Mouse (Mus musculus) mesoderm, embryonic 11.5 days (tissue): ENCODE measurements at regions not wholly inside any gene's neighbourhood (a gene's known extent, or its start where the extent isn't known, plus 50 kb on each side); places are given as distances from the start of the nearest gene placed in this dataset.

Experiments
- DNase-seq: peaks from one replicate; pipeline ENCODE4 v3.0.0-alpha.2; 2012; ENCODE audit warnings: low read depth, low spot score

DNA sequence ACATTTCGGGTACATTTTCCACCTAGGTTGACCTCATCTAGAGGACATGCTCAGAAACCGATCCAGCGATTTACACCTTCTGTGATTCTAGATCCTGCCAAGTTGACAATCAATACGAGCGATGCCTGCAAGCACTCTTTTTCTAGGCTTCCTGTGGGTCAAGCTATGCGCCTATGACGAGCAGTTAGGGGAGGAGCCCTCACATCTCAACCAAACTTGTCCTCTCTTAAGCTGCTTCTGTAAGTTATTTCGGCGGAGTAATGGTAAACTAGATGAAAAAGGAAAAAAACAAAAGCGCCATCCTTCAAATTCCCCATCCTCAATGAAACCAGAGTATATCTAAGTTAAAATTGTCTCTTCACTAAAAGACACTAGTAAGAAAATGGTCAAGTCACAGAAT is 858.5 kb downstream of the Zfp704 start:
- DNase-seq = no peak

DNA sequence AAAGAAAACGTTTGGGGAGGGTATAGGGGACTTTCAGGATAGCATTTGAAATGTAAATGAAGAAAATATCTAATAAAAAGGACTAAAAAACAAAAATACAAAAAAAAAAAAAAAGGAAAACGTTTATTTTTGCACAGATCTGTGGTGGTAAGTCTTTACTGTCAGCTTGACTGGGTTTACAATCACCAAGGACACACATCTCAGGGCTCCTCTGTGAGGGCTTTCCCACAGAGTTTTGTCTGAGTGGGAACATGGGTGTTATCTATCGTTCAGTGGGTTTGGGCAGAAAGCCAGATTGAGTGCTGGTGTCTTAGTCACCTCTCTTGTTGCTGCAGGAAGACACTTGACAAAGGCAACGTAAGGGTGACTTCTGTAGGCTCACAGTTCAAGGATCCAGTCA is 859.0 kb downstream of the Zfp704 start:
- no peak for DNase-seq

- no peak for DNase-seq
These were observed 859.7 kb downstream of the Zfp704 start for GRCm38 (mm10) chr3:8750162-8750561.

DNA sequence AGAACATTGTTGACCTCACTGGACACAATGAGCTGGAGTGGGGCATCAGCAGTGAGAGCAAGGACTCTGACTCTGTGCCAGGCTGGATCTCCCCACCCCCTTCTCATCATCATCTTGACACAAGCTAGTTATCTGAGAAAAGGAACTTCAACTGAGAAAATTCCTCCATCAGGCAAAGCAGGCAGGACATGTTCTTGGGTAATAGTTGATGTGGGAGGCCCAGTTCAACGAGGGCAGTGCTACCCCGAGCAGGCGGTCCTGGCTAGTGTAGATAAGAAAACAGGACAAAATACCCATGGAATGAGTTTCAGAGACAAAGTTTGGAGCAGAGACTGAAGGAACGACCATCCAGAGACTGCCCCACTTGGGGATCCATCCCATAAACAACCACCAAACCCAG is 862.7 kb downstream of the Zfp704 start:
- no peak for DNase-seq

DNA sequence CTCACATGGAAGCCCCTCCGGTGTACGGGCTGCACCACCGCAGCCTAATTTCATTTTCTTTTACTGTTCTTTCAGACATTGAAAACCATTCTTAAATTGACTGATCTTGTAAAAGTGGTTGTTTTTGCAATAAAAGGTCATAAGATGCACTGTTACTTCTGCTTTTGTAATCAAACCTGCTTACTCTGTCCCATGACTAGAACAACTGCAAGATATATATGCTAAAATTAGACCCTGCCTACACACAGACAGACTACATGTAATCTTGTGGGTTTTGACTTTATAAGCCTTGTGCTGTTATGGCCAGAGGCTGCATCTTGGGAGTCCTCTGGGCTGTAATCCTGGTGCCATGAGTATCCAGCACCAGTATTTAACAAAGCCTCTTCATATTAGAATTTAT is 863.2 kb downstream of the Zfp704 start:
- no peak for DNase-seq

- DNase-seq = no peak
These were observed 863.8 kb downstream of the Zfp704 start for GRCm38 (mm10) chr3:8746037-8746436.

- no peak for DNase-seq
These were observed 865.0 kb downstream of the Zfp704 start for GRCm38 (mm10) chr3:8744857-8745256.

DNA sequence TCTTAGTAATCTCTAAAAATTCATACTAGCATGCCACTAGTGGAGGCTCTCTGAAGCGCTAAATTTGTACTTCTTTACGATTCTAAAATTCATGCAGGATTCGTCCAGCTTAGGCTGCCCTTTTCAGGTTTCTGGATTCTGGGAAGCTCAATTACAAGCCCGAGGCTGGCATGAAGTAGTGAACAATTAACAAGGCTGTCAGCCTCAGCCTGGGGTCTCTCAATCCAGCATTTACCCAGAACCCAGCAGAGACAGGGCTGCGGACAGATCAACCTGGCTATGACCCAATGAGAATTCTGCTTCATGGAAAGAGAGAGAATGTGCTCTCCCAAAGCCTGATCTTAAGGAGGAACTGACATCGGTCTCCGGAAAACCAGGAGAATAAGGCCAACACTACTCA is 866.2 kb downstream of the Zfp704 start:
- no peak for DNase-seq

DNA sequence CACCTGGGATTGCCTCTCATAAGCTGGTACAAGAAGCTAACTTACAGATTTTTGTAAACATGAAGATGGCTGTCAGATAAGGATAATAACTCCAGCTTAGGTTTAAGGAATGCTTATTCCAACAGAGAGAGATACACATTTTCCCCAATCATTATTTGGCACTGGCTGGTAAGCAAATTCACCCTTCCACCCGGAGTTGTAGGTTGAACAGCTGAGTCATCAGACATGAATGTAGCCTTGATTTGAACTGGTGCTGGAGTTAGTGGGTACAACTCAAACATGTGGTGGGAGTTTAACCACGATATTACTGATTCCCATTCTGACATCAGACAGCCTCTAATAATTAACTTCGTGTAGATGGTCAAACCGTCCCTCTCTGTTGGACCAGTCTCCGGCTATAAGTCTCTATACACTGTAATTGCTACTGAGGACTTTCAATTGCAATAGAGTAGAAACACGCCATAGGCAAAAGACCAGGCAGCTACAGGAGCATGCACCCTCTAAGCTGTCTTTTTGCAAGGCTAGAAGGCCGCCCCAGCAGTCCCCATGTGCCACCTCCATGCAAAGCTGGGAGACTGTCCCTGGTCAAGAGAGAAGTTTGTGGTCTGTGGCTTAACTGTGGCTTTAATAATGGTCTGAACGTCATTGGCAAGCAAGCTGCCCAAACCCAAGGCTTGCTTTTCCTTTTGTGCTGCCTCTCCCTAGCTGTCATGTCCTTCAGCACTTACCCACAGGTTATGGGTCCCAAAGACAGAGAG is 868.4 kb downstream of the Zfp704 start:
- no peak for DNase-seq

DNA sequence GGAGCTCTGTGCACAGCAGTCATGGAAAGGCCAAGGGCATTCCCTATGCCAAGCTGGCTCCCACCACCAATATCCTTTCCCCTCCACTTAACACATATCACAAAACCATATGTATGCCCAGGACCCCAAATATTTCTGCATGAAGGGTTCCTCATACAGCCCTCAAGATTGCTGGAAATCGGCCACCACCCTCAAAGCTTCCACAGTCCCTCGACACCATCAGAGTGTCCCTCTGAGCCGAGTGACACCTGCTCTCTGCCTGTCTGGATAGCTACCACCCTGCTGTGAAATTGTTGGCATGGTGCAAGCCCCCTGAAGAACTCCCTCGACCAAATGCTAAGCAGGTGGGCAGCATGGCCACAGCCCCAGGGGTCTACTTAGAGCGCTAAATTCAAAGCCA is 869.2 kb downstream of the Zfp704 start:
- DNase-seq = no peak

- no peak for DNase-seq
These were observed 870.6 kb downstream of the Zfp704 start for GRCm38 (mm10) chr3:8739299-8739698.

DNA sequence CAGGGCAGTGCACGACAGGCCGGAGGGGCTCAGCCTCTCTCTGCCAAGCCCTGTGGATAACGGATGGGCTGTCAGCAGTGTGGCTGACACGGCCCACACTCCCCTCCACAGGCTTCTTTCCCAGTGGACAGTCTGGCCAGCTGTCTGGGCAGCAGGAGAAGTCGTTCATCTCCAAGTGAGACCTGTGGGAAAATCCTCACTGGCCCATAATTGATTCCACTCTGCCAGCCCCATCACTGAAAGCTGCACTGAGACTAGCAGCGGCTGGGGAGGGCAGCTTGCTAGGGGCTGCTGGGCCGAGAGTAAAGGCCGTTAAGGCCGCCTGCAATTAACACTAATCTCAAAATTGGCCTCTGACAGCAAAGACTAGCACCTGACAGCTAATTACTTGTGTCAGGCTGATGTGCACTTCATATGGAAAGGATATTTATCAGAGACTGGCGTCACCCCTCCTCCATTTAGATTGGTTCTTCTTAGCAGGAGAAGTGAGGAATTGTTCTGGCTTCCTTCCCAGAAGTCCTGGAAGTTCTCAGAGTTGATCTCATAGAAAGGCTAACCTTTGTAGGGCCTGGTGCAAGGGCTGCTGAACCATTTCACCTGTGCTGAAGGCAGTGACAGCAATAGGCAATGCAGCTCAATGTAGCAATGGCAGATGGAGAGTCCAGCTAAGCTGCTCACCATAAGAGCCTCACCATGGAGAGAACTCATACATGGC is 873.5 kb downstream of the Zfp704 start:
- peak; percentile 61 for DNase-seq

DNA sequence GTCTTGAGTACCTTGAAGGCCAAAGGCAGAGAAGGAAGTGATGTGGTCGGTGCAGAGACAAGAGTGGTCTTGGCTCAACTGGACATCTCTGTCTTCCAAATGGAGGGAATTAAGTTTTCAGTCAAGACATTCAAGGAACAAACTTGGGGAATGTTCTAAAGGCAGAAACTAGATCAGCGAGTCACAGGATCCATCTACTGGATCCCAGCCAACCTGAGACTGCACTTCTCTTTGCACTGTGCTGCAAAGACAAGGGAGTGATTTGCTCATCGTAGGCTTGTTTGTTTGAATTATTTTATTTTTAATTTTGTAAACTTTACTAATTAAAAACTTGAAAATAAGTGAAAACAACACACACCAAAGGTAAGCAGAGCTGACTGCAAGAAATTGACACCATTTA is 875.8 kb downstream of the Zfp704 start:
- DNase-seq = no peak

- no peak for DNase-seq
These were observed 878.5 kb downstream of the Zfp704 start for GRCm38 (mm10) chr3:8731398-8731797.

GRCm38 (mm10) chr3:8721628-8722594 is 888.0 kb downstream of the Zfp704 start:
- DNase-seq = no peak

DNA sequence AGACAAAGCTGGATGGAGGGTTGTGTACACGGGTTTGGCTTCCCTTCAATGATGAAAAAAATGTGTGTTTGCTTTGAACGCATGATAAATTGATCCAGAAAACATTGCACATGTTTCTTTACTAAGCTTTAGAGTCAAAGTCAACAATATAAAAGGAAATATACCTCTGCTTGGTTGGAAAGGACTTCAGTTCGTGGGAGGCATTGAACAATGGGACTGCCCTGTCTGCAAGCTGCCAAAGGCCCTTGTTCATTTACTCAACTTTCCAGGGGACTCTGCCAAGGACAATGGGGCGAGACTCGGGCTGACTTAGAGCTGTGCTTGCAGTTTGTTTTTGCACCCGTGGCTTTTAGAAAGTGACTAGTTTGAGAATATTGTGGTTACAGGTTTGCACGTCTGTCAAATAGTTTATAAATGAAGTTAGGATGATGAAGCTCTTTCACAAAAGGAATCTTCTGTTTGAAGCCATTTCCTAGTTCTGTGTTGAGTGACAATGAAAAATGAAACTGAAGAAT is 889.2 kb downstream of the Zfp704 start:
- no peak for DNase-seq

DNA sequence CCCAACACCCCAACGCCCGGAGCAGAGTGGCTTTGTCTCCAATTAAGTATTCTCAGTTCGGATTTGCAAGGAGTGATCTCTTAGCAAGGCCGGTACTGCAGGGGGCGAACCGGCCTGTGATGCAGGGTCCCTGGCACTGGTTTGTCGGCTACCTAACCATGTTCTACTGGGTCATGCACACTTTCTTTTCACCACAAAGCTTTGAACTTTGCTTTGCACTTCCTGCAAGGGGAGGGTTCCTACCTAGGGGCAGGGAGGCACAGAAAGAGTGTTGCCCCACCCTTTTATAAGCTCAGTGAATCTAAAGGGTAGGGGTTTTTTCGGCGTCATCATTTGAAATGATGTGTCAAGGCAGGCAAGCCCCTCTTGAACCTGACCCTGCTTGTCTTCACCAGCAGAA is 891.7 kb downstream of the Zfp704 start:
- no peak for DNase-seq

- peak; percentile 92 for DNase-seq
These were observed 892.5 kb downstream of the Zfp704 start for GRCm38 (mm10) chr3:8717334-8717812.
